Mouse (Mus musculus) spleen, adult 18-20 months (tissue): ENCODE measurements around the gene Slc24a3.

Experiments used
- DNase-seq, 2 experiments: peaks; one replicate each; pipeline ENCODE4 v3.0.0; 2022; ENCODE audit warnings: mixed read lengths in 2 of 2

The Slc24a3 gene

DNA sequence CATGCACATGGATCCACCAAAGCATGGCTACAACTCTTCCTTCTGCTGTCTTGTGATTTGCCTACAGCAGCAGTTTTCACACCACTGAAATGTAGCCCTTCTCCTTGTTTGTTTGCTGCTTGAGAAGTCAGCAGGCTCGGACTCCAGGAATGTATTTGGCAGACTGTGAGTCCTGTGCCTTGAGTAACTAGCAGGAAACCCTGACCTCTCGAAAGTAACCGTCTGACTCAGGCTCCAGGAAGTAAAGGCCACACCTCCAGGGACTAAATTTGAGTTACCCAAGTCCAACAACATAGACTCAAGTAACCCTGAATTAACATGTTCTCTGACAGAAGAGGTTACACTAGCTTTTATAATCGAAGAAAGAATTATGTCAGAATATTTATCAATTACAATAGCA lies 203.2 kb downstream of the Slc24a3 start:
- DNase-seq = no peak

DNA sequence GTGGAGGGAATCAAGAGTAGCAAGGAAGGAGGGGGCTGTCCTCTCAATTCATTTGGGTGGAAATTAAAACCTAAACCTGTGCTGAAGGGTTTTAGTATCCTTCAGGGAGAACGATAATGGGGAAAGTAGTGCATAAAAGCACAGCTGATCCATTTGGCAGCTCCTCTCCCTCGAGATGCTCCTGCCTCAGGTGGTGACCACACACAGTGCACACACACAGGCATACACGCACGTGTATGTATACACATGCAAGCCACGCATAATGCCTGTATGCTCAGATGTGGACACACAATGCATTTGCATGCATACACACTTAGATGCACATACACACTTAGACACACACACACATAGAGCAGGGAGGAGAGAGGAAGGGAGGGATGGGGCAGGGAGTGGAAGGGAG lies 206.2 kb downstream of the Slc24a3 start:
- DNase-seq = no peak

DNA sequence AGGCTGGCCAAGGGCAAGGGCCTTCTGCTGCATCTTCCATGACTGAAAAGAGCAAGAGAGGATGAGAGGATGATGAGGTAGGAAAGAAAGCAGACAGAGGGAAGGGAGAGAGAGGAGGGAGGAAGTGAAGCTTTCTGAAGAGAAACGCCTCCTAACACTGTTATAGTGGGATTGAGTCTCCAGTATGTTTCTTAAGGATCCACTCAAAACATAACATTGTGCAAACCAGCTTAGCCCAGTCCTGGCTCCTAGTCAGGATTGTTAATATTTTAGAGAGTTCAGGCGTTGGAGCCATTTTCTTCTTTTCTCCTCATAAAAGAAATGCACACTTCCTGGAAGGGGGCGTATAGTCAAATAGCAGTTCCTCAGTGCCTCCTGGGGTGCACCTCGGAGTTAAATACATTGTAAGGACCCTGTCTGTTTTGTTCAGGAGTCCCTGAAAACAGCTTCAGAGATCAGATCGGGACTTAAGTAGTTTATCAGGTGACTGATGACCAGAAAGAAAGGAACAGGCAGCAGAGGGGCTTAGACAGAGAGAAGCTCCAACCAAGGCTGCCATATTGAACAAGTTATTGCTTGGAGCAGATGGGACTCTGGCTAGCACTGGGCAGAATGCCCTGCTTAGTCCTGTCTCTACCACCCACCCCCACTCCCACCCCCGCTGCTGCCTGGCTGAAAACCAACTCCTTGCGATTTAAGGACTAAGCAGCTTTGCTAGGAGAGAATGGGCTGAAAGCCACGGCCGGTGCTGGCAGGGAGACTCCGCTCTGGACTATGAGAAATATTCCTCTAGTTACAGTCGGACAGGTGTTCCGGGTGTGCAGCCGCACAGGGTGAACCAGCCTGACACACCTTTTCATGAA lies 215.6 kb downstream of the Slc24a3 start:
- DNase-seq = no peak

DNA sequence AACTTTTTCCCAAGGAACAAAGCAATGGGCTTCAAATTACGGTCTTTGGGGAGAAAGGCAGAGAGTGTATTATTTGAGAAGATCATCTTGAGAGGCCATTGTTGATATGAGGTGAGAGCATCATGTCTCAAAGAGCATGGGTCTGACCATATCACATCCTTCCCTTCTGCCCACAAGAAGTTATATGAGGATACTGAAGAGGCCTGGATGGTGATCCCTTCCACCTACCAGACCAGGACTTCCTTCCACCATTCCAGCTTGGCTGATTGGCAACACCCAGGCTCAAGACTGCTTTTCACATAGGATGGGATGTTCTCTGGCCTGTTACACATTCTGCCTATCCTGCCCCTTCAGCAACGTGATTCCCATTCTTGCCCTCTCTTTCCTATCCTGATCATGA lies 216.7 kb downstream of the Slc24a3 start:
- no peak for DNase-seq

DNA sequence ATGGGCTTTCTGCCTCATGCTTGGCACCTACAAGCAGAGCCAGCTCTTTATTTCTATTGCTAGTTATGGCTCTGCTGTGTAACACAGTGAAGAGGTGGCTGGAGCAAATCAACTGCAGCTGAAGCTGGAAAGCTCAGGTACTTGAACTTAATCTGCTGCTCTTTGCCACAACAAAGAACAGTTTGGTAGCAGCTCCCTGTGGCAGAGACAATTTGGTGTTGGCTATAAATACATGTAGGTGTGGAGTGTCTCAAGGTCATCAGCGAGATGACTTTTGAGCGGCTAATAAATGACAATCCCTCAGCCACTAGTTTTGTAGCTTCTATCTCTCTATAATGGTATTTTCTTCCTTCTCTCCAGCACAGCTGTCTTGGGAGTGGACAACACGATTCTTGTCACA lies 217.7 kb downstream of the Slc24a3 start:
- DNase-seq = no peak

DNA sequence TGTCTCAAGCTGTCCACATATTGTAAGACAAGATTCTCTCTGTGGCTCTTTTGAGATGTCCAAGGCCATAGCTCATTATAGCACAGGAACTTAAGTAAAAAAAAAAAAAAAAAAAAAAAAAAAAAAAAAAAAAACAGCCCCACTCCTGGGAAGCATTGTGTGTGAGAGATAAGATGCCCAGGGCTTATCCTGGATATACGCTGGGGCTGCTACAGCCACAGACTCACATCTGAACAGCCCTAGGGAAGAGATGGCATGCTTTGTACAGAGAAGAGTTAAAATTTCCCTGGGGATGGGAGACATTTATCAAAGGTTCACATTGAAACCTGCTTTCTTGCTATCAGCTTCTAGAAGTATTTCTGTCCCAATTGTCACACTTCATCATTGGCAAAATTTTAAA lies 218.2 kb downstream of the Slc24a3 start:
- DNase-seq = no peak

DNA sequence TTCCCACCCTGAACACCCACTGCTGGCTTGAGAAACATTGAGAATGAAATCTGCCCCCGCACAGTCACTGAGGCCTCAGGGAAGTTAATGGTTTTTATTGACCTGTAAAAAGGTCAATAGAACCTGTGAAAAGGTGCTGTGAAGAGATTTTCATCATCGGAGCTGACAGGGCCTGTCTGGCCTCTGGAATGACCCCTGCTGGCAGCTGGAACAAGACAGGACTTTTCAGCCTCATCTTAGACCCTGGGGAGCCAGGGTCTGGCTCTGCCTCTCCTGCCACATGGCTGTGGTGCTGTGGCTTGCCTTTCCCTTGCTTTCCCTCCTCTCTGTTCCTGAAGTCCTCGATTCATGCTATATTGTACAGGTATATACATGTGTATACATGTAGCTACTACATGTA lies 228.2 kb downstream of the Slc24a3 start:
- no peak for DNase-seq

DNA sequence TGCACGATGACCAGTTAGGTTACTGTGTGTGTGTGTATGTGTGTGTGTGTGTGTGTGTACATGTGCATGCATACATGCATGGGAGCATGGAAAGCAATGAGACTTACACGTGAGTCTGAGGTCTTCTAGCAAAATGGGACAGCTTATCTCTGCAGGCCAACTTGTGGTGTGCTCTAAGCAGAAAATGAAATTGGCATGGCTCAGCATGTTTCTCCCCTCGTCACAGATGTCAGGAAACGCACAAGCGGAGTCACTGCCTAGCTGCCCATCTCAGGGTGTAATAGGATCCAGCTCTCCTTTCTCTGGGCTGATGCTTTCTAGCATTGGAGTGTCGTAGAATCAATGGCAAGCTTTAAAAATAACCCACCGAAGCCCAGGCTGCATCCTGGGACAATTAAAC lies 229.0 kb downstream of the Slc24a3 start:
- DNase-seq = no peak

DNA sequence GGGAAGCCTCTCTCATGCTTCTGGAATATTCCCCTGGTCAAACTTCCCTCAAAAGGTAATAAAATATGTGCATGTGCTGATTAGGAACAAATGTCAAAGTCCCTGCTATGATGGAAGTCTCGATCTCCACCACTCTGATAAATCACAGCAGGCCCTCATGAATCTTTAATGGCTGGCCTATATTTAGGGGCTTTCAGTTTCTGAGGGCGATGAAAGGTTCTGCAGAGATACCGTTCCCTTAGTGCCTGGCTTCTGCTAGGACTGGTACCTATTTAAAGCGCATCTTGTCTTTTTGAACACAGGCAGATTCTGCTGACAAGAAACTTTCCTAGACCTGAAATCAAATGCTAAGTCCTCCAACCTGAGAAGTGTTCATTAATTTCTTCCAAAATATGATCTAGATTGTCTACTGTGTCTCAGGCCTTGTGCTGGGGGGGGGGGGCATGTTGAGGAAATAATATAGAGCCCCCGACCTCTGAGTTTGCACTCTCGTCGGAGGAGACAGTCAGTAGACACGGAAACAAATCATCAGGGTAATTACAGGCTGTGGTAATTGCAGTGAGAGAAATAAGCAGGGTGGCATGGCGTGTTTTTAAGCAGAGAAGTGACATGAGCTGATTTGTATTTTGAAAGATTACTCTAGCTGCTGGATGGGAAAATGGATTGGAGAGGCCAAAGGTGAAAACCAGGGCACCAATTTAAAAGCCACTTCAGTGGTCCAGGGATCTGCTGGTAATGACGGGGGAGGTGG lies 230.1 kb downstream of the Slc24a3 start:
- no peak for DNase-seq

DNA sequence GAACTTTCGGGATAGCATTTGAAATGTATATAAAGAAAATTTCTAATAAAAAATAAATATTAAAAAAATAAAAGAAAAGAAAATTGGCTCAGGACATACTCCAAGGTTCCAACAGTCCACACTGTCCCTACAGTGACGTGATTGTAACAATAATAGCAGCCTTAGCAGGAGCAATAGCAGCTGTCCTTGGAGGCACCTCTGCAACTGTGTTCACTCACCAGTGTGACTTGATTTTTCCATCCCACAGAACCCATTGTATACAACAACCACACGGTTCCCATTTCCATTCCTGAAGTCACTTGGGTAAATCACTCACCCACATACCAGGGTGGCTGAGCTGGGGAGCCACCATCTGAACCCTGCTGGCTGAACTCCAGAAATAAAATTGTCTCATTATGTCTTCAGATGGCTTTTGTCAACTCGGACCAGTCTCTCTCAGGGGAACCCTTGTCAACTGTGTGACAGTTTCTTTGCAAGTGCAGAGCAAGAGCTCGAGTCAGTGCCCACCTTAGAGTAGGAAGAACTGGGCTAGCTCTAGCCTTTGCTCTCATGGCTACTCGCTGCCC lies 233.8 kb downstream of the Slc24a3 start:
- no peak for DNase-seq

DNA sequence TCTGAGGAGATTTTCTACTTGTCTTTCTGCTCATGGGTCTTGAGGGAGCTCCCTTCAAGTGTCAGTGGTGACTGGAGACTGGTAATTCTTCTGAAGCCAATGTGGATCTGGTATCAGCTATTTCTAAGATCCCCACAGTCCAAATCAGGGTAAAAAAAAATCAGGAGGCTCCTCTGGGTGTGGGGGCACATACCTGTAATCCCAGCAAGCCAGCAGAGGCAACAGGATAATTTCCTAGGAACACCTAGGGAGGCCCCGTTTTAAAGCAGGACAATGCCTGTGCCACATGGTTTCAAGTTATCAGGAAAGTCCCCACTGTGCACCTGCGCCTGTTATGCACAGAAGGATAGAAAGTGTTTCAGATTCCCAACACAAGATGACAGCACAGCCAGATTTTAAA lies 234.4 kb downstream of the Slc24a3 start:
- no peak for DNase-seq

DNA sequence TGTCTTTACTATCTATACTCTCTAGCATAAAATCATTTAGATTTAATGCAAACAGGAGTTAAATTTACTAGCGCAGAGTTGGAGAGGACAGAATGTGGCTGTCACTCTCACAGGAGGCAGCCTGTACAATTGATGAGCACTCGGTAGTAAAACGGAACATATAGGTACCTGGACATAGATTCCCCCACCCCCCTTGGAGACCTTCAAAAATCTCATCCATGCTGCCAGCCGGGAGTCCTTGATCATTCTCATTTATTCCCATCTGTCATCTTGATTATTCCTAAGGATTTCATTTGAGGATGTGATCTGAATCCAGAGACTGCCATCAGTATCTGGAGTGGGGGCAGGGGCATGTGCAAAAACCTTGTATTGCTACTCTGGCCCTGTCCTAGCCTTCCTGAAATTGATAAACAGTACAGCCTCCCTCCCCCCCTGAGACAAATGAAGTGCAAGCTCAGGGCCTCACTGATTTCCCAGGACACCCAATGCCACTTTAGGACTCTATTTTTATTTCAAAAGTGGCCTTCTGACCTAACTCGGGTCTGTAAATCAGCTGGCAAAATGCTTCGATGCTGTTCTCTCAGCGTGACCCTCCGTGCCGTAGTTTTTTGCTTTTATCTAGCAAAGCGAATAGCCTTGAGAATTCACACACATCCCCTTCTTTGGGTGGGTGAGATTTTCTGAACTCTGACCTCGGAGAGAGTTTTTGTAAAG lies 237.4 kb downstream of the Slc24a3 start:
- DNase-seq = no peak

DNA sequence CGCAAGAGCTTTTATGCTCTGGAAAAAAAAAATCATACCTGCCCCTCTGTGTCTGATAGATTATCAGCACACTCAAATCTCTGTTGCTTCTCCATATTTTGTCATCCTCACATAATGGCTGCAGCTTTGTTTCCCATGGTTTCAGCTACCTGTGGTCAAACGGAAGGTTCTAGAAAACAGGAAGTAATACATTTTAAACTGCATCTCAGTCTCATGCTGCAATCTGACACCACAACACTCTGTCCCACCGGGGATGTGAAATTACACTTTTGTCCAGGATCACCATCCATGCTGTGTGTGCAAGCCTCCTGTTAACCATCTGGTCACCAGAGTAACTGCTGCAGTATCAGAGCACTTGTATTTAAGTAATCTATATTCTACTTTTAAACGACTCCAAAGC lies 238.2 kb downstream of the Slc24a3 start:
- DNase-seq = no peak

DNA sequence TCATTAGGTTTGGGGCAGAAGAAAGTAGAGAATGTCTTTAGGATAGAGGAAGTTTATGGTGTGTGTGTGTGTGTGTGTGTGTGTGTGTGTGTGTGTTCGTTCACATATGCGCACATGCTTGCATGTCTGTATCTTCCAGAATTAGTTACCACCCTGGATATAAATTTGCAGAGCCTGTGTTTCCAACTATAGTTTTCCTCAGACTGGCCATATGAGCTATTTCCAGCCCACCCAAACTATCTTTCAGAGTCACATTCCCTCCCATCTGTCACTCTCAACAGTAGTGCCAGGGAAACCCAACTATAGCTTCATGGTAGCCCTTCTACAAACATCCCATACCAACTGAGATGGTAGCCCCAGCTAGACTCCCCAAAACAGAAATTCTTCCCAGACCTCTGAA lies 250.2 kb downstream of the Slc24a3 start:
- no peak for DNase-seq

DNA sequence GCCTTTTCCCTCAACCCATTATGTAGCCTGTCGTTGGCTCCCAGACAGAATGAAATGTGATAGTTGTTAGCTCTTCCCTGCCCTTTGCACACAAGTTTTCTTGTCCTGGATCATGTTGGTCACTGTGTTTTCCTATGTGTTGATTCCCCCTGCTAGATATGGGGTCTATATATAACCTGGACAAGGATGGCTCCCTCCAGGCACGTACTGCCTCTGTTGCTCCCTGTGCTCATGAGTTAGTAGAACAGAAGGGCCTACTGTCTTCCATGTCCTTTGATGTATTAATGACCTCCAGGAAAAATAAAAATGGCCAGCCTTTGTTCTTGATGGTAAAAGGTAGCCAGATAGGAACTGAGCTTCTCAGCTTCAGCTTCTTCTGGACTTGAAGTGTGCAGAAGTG lies 251.5 kb downstream of the Slc24a3 start:
- DNase-seq = no peak

DNA sequence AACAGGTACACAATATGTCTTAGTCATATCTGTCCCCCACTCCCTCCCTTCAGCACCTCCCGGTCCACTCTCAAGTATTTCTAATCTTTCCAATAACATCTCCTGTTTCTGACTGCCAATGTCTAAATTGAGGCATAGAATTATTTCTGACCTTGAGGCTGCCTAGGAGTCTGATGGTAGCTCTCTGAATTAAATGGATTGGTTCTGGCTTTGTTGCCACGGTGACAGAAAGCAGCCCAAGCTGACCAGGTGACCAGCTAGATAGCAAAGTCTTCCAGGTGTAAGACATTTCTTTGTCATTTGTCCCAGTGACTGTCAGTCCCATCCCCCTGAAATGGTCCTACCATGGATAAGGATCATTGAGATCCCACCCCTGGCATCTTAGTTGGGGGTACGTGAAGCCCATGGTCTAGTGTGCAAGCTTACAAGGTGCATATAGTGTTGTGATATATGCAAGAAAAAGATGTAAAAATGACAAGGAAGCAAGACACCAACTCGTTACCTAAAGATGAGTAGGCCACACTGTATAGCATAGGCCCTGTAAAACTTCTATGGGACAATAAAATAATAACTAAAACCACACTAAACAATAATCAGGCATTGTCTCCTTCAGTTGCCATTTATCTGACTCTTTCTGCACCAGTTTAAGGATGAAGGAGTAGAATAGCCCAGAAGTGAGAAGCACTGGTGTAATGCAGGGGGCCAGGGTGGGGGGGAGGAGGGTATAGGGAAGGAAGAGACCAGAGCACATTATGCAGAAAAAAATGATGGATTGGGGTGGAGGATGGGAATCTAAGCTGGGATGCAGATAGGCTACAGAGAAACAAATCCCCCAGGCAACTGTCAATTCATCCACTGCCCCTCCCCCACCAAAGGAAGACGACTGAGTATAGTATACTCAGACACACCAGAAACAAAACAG lies 253.7 kb downstream of the Slc24a3 start:
- DNase-seq = no peak

DNA sequence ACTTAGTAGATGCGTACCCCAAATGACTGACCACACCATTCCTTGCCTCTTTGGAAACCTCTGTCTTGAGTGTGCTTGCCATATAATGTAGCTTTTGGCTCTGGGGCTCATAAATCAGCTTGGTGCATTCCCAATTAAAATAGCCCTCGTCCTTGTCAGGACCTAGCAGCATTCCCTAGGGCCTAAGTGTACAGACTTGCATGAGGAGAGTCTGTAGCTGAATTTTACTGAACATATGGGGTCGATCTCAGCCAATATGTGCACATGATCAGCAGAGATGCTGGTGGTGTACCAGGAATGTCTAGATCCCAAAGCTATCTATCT lies 254.3 kb downstream of the Slc24a3 start:
- no peak for DNase-seq

DNA sequence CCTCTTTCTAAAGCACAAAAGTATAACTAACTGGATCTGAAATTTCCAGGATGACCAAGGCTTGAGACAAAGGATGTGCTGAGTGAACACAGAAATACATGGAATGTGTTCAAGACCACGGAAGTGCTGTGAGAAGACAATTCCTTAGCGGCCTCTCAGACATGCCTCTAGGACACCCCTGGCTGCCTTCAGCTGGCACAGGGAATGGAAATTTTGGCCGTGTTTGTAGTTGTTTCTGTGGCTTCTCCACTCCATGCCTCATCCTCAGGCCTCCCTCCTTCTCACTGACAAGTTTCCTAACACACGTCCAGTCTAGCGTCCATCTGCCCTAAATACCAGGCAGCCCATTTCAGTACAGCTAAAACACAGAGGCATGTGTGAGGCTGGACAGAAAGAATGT lies 262.4 kb downstream of the Slc24a3 start:
- no peak for DNase-seq

DNA sequence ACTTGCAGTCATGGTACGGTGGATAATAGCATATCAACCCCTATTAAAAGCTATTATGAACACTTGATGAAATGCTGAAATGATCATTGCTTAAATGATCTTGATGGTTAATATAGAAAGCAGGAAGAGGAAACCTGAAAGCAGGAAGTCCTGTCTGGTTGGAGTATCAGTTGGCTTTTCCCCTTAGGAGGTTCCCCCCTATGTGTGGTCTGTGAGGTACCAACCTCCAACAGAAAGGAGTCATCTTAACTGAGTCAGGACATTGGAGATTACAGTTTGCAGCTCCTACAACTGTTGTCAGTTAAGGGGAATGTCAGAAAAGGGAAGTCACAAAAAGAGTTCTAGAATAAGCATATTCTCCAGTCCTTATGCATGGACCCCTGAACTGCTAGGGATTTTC lies 266.5 kb downstream of the Slc24a3 start:
- no peak for DNase-seq

DNA sequence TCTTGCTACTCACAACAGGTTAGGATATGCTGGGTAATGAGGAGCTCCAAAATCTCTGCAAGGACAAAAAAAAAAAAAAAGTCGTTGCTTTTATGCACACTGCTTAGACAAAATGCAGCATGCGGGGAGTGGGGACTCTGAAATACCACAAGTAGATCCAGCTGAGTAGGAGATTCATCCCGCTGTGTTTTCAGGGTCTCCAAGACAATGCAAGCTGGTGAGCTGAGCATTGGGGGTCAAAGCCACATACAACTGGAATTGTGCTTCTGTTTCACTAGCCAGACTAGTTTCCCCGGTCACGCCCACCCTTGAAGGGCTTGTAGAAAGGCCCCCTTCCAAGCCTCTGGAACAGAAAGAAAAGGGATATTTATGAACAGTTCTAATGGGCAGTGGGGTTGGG lies 270.8 kb downstream of the Slc24a3 start:
- DNase-seq = no peak

DNA sequence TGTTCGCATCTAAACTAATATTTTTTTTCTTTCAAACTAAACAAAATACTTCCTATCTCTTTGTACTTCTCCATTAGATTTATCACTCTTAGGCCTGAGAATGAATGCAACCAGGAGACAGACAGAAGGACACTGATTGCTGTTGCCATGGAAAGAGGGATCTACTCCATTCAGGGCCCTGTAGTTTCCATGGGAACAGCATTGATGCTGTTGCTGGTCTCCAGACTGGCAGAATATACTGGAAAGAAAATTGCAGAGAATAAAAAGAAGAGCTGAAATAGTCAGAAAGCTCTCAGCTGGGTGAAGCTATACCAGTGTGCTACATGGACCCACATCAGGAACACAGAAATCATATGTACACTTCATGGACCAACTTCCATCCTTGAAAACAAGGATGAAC lies 272.2 kb downstream of the Slc24a3 start:
- DNase-seq = no peak

DNA sequence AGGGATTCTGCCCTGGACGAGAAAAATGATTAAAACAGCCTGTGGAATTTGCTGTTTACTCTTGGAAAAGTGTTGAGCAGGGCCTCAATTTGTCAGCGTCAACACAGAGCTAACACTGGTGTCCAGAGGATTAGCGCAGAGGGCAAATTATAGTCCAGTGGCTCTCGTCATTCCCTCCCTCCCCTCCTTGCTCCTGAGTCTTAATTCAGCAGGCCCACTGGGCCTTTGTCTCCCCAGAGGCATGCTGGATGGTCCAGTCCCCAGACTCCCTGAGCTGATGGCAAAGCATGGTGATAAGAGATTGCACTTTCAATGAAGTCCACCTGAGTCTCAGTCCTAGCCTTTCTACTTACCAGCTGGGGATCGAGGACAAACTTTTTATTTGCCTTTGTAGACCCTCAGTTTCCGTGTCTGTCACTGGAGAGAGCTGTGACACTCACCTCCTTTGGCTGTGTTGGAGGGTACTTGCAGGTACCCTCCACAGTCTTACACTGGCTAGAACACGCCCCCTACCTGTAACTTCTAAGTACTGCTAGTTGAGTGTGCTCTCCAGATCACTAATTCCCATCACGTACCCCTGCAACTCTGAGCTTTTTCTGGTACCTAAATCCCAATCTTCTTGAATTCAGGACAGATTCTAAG lies 289.7 kb downstream of the Slc24a3 start:
- no peak for DNase-seq
